In the genomic region with DNA sequence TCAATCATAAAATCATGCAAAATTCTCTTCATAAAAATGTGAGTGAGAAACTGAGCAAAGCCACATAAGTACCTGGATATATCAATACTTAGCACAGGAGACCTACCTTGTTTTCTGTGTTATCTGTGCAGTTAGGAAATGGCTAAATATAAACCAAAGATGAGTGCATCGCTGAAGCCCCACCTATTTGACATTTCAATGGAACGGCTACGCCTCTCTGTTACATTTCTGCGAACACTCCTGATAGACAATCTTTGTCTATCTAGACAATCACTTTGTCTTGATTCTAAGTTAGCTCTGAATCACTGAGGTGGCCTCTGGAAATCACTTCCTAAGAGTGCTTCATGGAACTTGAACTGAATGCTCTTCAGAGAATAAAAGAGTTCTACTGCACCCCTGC, we compare ENCODE assay signal across 18 mouse cellular contexts.
"Had no signal": no experiment of that assay in that cellular context is flagged by ENCODE, and none has a peak within 500 bp of the region (broad histone marks: within the 10 kb centered on the region; RNA-seq: fewer than 3 reads in every experiment).

No protein-coding gene starts in this region.

- H3K9me3 ChIP-seq: midbrain, embryonic 10.5 days; midbrain, embryonic 12.5 days; neural tube, embryonic 13.5 days; neural tube, embryonic 15.5 days; stomach, embryonic 15.5 days had no signal

- H3K27me3 ChIP-seq: midbrain, embryonic 12.5 days; neural tube, embryonic 13.5 days; neural tube, embryonic 15.5 days; stomach, embryonic 15.5 days had no signal

- H3K4me2 ChIP-seq: lung, embryonic 14.5 days; midbrain, embryonic 12.5 days; neural tube, embryonic 13.5 days; neural tube, embryonic 15.5 days; stomach, embryonic 15.5 days had no signal

- H3K4me3 ChIP-seq: midbrain, embryonic 10.5 days; midbrain, embryonic 12.5 days; neural tube, embryonic 13.5 days; neural tube, embryonic 15.5 days; stomach, embryonic 15.5 days had no signal

- H3K9ac ChIP-seq: lung, embryonic 14.5 days; midbrain, embryonic 12.5 days; neural tube, embryonic 13.5 days; neural tube, embryonic 15.5 days; stomach, embryonic 15.5 days had no signal

- H3K27ac ChIP-seq: midbrain, embryonic 10.5 days; midbrain, embryonic 12.5 days; neural tube, embryonic 13.5 days; neural tube, embryonic 15.5 days; stomach, embryonic 15.5 days; stomach, postnatal 0 days had no signal

- H3K4me1 ChIP-seq: midbrain, embryonic 10.5 days; midbrain, embryonic 12.5 days; neural tube, embryonic 13.5 days; neural tube, embryonic 15.5 days; stomach, embryonic 15.5 days had no signal

- DNase-seq: lung, adult 18-20 months; lung, embryonic 14.5 days; lung, postnatal 10 days; lung, postnatal 4 days; midbrain, embryonic 14.5 days; retina, postnatal 1 day; right cerebral cortex, adult 18-20 months; right cerebral cortex, postnatal 25 days; right cerebral cortex, postnatal 4 days; thymus, adult 2 months; thymus, postnatal 25 days; thymus, postnatal 4 days had no signal
